Mouse (Mus musculus) G1E (cell line): ENCODE measurements around the gene Chst12. TPM values are rescaled to one million over a fixed set of nuclear protein-coding genes. Genes with fewer than 3 reads are reported as not detected.

Experiments used
- ATAC-seq: 2 replicates; pipeline ENCODE4 v1.8.0; 2016; ENCODE audit warnings: mild to moderate bottlenecking; ENCODE audit not compliant: insufficient number of reproducible peaks, poor library complexity, low FRiP score, severe bottlenecking; ENCODE audit errors: extremely low read depth
- DNase-seq: peaks from one replicate; pipeline ENCODE4 v3.0.0; 2012; ENCODE audit warnings: low spot score
- H3K27me3 ChIP-seq: 2 replicates; pipeline ENCODE4 v1.6.1; 2012; ENCODE audit warnings: mild to moderate bottlenecking, low read length, inconsistent platforms; ENCODE audit not compliant: insufficient read depth
- H3K36me3 ChIP-seq: replicated peaks from 2 replicates; pipeline ENCODE3; 2012; ENCODE audit warnings: mild to moderate bottlenecking, inconsistent platforms
- H3K4me1 ChIP-seq: 2 replicates; pipeline ENCODE4 v1.6.1; 2012; ENCODE audit warnings: low read depth, low read length, inconsistent platforms, mixed read lengths; ENCODE audit not compliant: insufficient read depth
- H3K4me3 ChIP-seq: 2 replicates; pipeline ENCODE4 v1.5.1; 2012; ENCODE audit warnings: low read depth, mild to moderate bottlenecking, inconsistent platforms, low read length, moderate library complexity, mixed read lengths
- H3K9me3 ChIP-seq: replicated peaks from 2 replicates; pipeline ENCODE4 v1.6.1; 2012; ENCODE audit warnings: inconsistent platforms
- CTCF ChIP-seq: IDR thresholded peaks from 2 replicates; pipeline ENCODE4 v1.5.1; 2012; ENCODE audit warnings: low read depth, low read length, inconsistent platforms, mixed read lengths
- GATA1 ChIP-seq: IDR thresholded peaks from 2 replicates; pipeline ENCODE4 v1.6.1; 2012; ENCODE audit warnings: borderline replicate concordance, low read length, inconsistent platforms, mixed read lengths
- GATA2 ChIP-seq: IDR thresholded peaks from 2 replicates; pipeline ENCODE4 v1.6.1; 2012; ENCODE audit warnings: low read depth, low read length, inconsistent platforms, borderline replicate concordance
- POLR2AphosphoS5 ChIP-seq: IDR thresholded peaks from 2 replicates; pipeline ENCODE4 v1.6.1; 2012; ENCODE audit warnings: low read depth, low read length, inconsistent platforms; ENCODE audit not compliant: insufficient replicate concordance
- TAL1 ChIP-seq: conservative IDR thresholded peaks from 2 replicates; pipeline ENCODE4 v1.6.1; 2012; ENCODE audit warnings: low read depth, low read length, inconsistent platforms, mixed read lengths
- polyA plus RNA-seq: library from polyadenylated mRNA; stranded (reverse); fragments of >175 nt; gene quantifications from 2 replicates; pipeline ENCODE4 v1.2.3, GENCODE M21; 2012
- total RNA-seq, 2 experiments: library from RNA; stranded (forward) in 1 of 2; stranded (reverse) in 1 of 2; fragments of 200-1000 nt in 1 of 2; fragments of >200 nt in 1 of 2; fragmentation: Nextera tagmentation in 1 of 2; gene quantifications; 2 replicates each; pipeline ENCODE4 v1.2.3; 2014 to 2017

The Chst12 gene
- total and polyA plus RNA-seq, 3 experiments, result 0.16 to 0.36 TPM; not detected in 1

DNA sequence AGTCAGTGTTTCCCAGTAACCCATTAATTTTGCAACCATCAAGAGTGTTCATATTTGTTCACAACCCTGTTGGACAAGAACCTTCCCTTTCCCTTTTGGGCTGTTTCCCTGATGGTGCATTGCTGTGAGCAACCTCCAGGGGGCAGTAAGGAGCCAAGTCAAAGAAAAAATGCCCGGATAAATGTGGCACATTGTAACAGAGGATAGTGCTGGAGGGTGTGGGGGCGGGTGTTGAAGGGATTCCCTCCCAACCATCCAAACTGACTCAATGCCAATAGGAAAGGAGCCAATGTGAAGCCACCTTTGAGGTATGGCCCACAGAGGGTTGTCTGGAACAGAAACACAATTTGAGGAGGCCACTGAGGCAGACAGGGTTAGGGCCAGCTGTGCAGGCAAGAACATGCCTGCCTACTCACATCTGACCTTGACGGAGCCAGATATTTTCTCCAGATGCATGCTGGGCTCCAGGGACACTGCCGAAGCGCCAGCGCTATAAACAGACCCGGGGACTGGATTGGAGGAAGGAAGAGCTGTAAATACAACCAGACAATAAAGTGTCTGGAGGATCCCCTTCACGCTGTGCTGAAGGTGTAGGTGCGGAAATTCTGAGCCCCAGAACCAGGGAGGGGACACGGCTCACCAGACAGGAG, 63.1 kb downstream of the Chst12 start:
- DNase-seq (no peak), ATAC-seq (no peak)
- TF ChIP-seq CTCF, result peak; percentile 88
- no peak for TF ChIP-seq POLR2AphosphoS5
- peaks cover 6% of the 10 kb centered on the region; the same call in 1 of the 2 replicates for H3K4me1 ChIP-seq
- no peak overlapping the region for H3K4me3 ChIP-seq
- no peaks in the 10 kb centered on the region for H3K36me3 ChIP-seq
- H3K27me3 ChIP-seq, result peaks cover 44% of the 10 kb centered on the region
- H3K9me3 ChIP-seq, result no peaks in the 10 kb centered on the region

DNA sequence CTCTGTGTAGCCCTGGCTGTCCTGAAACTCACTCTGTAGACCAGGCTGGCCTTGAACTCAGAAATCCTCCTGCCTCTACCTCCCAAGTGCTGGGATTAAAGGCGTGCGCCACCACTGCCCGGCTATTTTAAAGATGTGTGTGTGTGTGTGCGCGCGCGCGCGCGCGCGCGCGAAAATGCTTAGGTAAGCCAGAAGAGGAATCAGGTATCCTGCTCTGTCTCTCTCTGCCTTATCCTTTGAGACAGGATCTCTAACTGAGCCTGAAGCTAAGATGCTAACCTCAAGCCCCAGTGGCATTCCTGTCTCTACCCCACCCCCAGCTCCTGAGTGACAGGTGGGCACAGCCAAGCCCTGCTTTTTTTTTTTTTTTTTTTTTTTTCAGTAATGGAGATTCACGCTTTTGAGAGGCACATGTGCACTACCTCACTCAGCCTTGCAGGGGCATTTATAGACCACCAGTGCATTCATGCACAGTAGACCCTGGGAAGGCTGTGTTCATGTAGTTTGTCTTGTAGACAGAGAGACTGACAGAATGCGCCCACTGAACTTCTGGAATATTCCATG, 63.8 kb downstream of the Chst12 start:
- H3K4me1 ChIP-seq, result peaks cover 6% of the 10 kb centered on the region; the same call in 1 of the 2 replicates
- H3K27me3 ChIP-seq, result peaks cover 43% of the 10 kb centered on the region
- no peaks in the 10 kb centered on the region for H3K36me3 ChIP-seq
- TF ChIP-seq GATA1, result no peak
- TF ChIP-seq GATA2, result no peak
- no peak for TF ChIP-seq CTCF
- TF ChIP-seq POLR2AphosphoS5, result no peak
- no peak for TF ChIP-seq TAL1
- DNase-seq (no peak), ATAC-seq (no peak)
- no peak overlapping the region for H3K4me3 ChIP-seq
- no peaks in the 10 kb centered on the region for H3K9me3 ChIP-seq

DNA sequence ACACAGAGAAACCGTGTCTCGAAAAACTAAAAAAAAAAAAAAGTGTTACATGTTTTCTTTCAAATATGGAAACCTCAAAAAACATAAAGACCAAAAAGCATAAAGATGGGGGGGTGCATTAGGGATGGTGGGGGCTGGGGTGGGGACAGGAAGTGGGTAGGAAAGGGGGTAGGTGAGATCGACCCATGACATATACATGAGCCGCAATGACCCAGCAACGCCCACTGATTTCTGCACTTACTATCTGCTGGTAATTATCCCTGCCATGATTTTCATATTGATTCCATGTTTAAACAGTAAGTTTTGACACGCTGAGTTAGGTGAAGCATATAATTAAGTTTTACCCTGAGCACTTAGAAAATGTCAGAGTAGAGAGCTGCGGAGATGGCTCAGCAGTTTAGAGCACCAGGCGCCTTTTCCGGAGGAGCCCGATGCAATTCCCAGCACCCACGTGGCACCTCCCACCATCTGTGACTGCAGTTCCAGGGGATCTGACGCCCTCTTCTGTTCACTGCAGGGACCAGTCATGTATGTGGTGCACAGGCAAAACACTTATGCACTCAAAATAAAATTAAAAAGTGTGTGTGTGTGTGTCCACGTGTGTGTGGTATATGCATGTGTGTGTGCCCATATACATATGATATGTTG, 65.0 kb downstream of the Chst12 start:
- H3K9me3 ChIP-seq, result no peaks in the 10 kb centered on the region
- DNase-seq, result no peak
- no peak for TF ChIP-seq GATA1
- TF ChIP-seq TAL1, result no peak
- TF ChIP-seq CTCF, result no peak
- no peak for TF ChIP-seq GATA2
- TF ChIP-seq POLR2AphosphoS5, result no peak

DNA sequence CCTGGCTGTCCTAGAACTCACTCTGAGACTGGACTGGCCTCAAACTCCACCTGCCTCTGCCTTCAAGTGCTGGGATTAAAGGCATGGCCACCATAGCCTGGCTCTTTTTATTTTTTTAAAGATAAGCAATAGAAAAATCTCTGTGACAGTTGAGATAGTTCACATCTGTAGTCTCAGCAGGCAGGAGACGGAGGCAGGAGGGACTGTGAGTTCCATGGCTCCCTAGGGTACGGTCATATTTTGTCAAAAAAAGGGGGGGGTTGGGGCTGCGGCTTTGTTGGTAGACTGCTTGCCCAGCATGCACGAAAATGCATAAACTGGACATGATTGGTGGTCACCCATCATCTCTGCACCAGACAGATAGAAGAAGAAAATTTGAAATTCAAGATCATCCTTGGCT, 65.9 kb downstream of the Chst12 start:
- TF ChIP-seq GATA1, result no peak
- no peak for TF ChIP-seq TAL1
- no peak for TF ChIP-seq GATA2
- TF ChIP-seq POLR2AphosphoS5, result no peak
- TF ChIP-seq CTCF, result no peak
- Histone ChIP-seq H3K36me3 (no peaks in the 10 kb centered on the region), H3K4me1 (peaks cover 5% of the 10 kb centered on the region; the same call in 1 of the 2 replicates), H3K27me3 (peaks cover 38% of the 10 kb centered on the region), H3K9me3 (no peaks in the 10 kb centered on the region), H3K4me3 (no peak overlapping the region)
- no peak for DNase-seq
- ATAC-seq, result no peak

More for the DNA sequence above, 65.0 kb downstream of the Chst12 start:
- no peak overlapping the region for H3K4me3 ChIP-seq
- no peaks in the 10 kb centered on the region for H3K36me3 ChIP-seq
- no peak for ATAC-seq
- peaks cover 41% of the 10 kb centered on the region for H3K27me3 ChIP-seq
- peaks cover 6% of the 10 kb centered on the region; the same call in 1 of the 2 replicates for H3K4me1 ChIP-seq

DNA sequence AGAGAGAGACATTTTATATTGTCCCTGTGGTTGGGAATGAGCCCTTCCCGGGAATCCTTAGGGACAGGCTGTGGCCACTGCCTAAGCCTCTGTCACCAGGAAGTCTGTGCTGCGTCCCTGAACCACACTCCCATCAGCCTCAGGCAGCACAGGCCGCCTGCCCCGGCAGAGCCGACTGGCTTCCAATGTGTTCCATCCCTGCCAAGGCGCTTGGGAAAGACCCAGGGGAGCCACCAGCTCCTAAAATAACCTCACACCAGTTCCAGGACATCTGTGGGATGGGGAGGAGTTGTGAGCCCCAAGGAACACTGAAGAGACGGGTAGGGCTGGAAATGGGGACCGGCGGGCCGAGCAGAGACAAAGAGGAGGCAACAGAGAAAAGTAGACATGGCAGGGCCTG, 66.3 kb downstream of the Chst12 start:
- no peak overlapping the region for H3K4me3 ChIP-seq
- H3K4me1 ChIP-seq, result peaks cover 5% of the 10 kb centered on the region; the same call in 1 of the 2 replicates
- no peaks in the 10 kb centered on the region for H3K9me3 ChIP-seq
- no peaks in the 10 kb centered on the region for H3K36me3 ChIP-seq
- no peak for TF ChIP-seq GATA1
- DNase-seq (no peak), ATAC-seq (no peak)
- H3K27me3 ChIP-seq, result peaks cover 34% of the 10 kb centered on the region

DNA sequence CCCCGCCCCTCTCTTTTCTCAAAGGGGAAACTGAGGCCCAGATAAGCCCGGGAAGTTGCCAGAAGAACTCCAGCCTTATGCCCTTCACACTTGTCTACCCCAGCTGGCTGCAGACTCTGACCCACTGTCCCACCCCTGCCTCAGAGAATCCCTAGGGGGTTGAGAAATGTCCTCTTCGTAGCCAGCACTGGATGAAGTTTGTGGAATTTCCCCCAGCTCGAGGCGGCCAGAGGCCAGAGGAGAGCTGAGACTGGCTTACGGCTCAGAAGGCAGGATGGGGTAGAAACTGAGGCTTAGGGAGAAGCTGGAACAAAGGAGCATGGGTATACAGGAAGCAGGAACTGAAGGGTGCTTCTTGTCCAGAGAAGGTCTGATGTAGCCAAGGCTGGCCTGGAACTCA, 67.3 kb downstream of the Chst12 start:
- ATAC-seq (no peak), DNase-seq (no peak)
- Histone ChIP-seq H3K4me3 (no peak overlapping the region), H3K4me1 (no peaks in the 10 kb centered on the region), H3K27me3 (peaks cover 30% of the 10 kb centered on the region), H3K9me3 (no peaks in the 10 kb centered on the region), H3K36me3 (no peaks in the 10 kb centered on the region)
- TF ChIP-seq GATA1 (no peak), CTCF (no peak), POLR2AphosphoS5 (no peak), GATA2 (no peak), TAL1 (no peak)

Other genes starting within 250 kb of the Chst12 start
- gene Mad1l1, start 184.0 kb upstream of the Chst12 start, total RNA-seq (2014; fragmentation: Nextera tagmentation), result 26.4 and 28.9 TPM in 2 replicates
- gene Mad1l1, start 184.0 kb upstream of the Chst12 start, total RNA-seq (2017), result 45.9 and 46.4 TPM in 2 replicates
- gene Mad1l1, start 184.0 kb upstream of the Chst12 start, polyA plus RNA-seq, result 23.1 and 28.0 TPM in 2 replicates
- gene Nudt1, start 183.9 kb upstream of the Chst12 start, total RNA-seq (2014; fragmentation: Nextera tagmentation), result 6.2 and 8.9 TPM in 2 replicates
- 30.1 and 34.4 TPM in 2 replicates for gene Nudt1, start 183.9 kb upstream of the Chst12 start, total RNA-seq (2017)
- 8.3 and 13.1 TPM in 2 replicates for gene Nudt1, start 183.9 kb upstream of the Chst12 start, polyA plus RNA-seq
- gene Mrm2, start 173.7 kb upstream of the Chst12 start, total RNA-seq (2014; fragmentation: Nextera tagmentation), result 4.8 and 4.9 TPM in 2 replicates
- 8.2 and 8.5 TPM in 2 replicates for gene Mrm2, start 173.7 kb upstream of the Chst12 start, total RNA-seq (2017)
- 11.0 and 13.6 TPM in 2 replicates for gene Mrm2, start 173.7 kb upstream of the Chst12 start, polyA plus RNA-seq
- 5.2 and 21.8 TPM in 2 replicates for gene Snx8, start 116.3 kb upstream of the Chst12 start, total RNA-seq (2014; fragmentation: Nextera tagmentation)
- 17.8 and 21.5 TPM in 2 replicates for gene Snx8, start 116.3 kb upstream of the Chst12 start, total RNA-seq (2017)
- 18.7 and 19.9 TPM in 2 replicates for gene Snx8, start 116.3 kb upstream of the Chst12 start, polyA plus RNA-seq
- gene Eif3b, start 86.2 kb upstream of the Chst12 start, total RNA-seq (2014; fragmentation: Nextera tagmentation), result 237 and 276 TPM in 2 replicates
- gene Eif3b, start 86.2 kb upstream of the Chst12 start, total RNA-seq (2017), result 87.5 and 137 TPM in 2 replicates
- gene Eif3b, start 86.2 kb upstream of the Chst12 start, polyA plus RNA-seq, result 101 and 133 TPM in 2 replicates
- gene Gm4869, start 59.9 kb upstream of the Chst12 start, total RNA-seq (2014; fragmentation: Nextera tagmentation), result not detected in 2 replicates
- gene Gm4869, start 59.9 kb upstream of the Chst12 start, total RNA-seq (2017), result not detected in 2 replicates
- not detected in 2 replicates for gene Gm4869, start 59.9 kb upstream of the Chst12 start, polyA plus RNA-seq
- not detected in 2 replicates for gene Grifin, start 59.5 kb downstream of the Chst12 start, total RNA-seq (2014; fragmentation: Nextera tagmentation)
- not detected in 2 replicates for gene Grifin, start 59.5 kb downstream of the Chst12 start, total RNA-seq (2017)
- not detected in 2 replicates for gene Grifin, start 59.5 kb downstream of the Chst12 start, polyA plus RNA-seq
- gene Lfng, start 101.8 kb downstream of the Chst12 start, total RNA-seq (2014; fragmentation: Nextera tagmentation), result 3.1 and 4.3 TPM in 2 replicates
- gene Lfng, start 101.8 kb downstream of the Chst12 start, total RNA-seq (2017), result 11.4 and 15.2 TPM in 2 replicates
- gene Lfng, start 101.8 kb downstream of the Chst12 start, polyA plus RNA-seq, result 11.2 and 12.0 TPM in 2 replicates
- 68.7 and 71.0 TPM in 2 replicates for gene Ttyh3, start 143.5 kb downstream of the Chst12 start, total RNA-seq (2014; fragmentation: Nextera tagmentation)
- gene Ttyh3, start 143.5 kb downstream of the Chst12 start, total RNA-seq (2017), result 8.0 and 9.8 TPM in 2 replicates
- gene Ttyh3, start 143.5 kb downstream of the Chst12 start, polyA plus RNA-seq, result 99.4 and 100 TPM in 2 replicates
- gene Iqce, start 196.8 kb downstream of the Chst12 start, total RNA-seq (2014; fragmentation: Nextera tagmentation), result 8.2 and 8.7 TPM in 2 replicates
- 6.3 and 7.6 TPM in 2 replicates for gene Iqce, start 196.8 kb downstream of the Chst12 start, total RNA-seq (2017)
- gene Iqce, start 196.8 kb downstream of the Chst12 start, polyA plus RNA-seq, result 2.7 and 3.0 TPM in 2 replicates
- gene Brat1, start 199.5 kb downstream of the Chst12 start, total RNA-seq (2014; fragmentation: Nextera tagmentation), result 11.1 and 12.2 TPM in 2 replicates
- gene Brat1, start 199.5 kb downstream of the Chst12 start, total RNA-seq (2017), result 9.5 and 10.9 TPM in 2 replicates
- gene Brat1, start 199.5 kb downstream of the Chst12 start, polyA plus RNA-seq, result 25.7 and 25.9 TPM in 2 replicates
- not detected in 2 replicates for gene Amz1, start 218.6 kb downstream of the Chst12 start, total RNA-seq (2014; fragmentation: Nextera tagmentation)
- gene Amz1, start 218.6 kb downstream of the Chst12 start, total RNA-seq (2017), result 0.12 and 1.4 TPM in 2 replicates
- 0.37 and 0.40 TPM in 2 replicates for gene Amz1, start 218.6 kb downstream of the Chst12 start, polyA plus RNA-seq